Mouse (Mus musculus) neural tube, embryonic 11.5 days (tissue): ENCODE measurements around the gene Gm49369. TPM values are rescaled to one million over a fixed set of nuclear protein-coding genes. Genes with fewer than 3 reads are reported as not detected.

ENCODE experiments used
- ATAC-seq: fragments of 200-750 bp; cut with Nextera tagmentation; 2 replicates; pipeline ENCODE4 v1.8.0; 2017; ENCODE audit warnings: moderate number of reproducible peaks, mild to moderate bottlenecking, moderate TSS enrichment, moderate library complexity; ENCODE audit not compliant: insufficient read depth, low FRiP score, low TSS enrichment
- DNase-seq: peaks from one replicate; pipeline ENCODE4 v3.0.0-alpha.2; 2015; ENCODE audit warnings: low spot score
- H3K27ac ChIP-seq: fragments of 300-500 bp; sonication (generic); 2 replicates; pipeline ENCODE4 v1.5.1; 2014; ENCODE audit warnings: low read depth, mild to moderate bottlenecking, low read length
- H3K27me3 ChIP-seq: fragments of 300-500 bp; sonication (generic); 2 replicates; pipeline ENCODE4 v1.6.1; 2014; ENCODE audit warnings: mild to moderate bottlenecking, low read length, mixed read lengths; ENCODE audit not compliant: control insufficient read depth, insufficient read depth
- H3K36me3 ChIP-seq: fragments of 300-500 bp; sonication (generic); 2 replicates; pipeline ENCODE4 v1.6.1; 2014; ENCODE audit warnings: mild to moderate bottlenecking, low read length, moderate library complexity, mixed read lengths; ENCODE audit not compliant: control insufficient read depth, insufficient read depth
- H3K4me1 ChIP-seq: fragments of 300-500 bp; sonication (generic); 2 replicates; pipeline ENCODE4 v1.6.1; 2014; ENCODE audit warnings: low read length, mixed read lengths; ENCODE audit not compliant: control insufficient read depth, insufficient read depth
- H3K4me2 ChIP-seq: fragments of 300-500 bp; sonication (generic); 2 replicates; pipeline ENCODE4 v1.6.1; 2014; ENCODE audit warnings: low read depth, mild to moderate bottlenecking, moderate library complexity
- H3K4me3 ChIP-seq: fragments of 300-500 bp; sonication (generic); 2 replicates; pipeline ENCODE4 v1.5.1; 2014; ENCODE audit warnings: low read depth, low read length
- H3K9ac ChIP-seq: fragments of 300-500 bp; sonication (generic); 2 replicates; pipeline ENCODE4 v1.6.1; 2014; ENCODE audit warnings: mild to moderate bottlenecking, low read length
- H3K9me3 ChIP-seq: fragments of 300-500 bp; sonication (generic); 2 replicates; pipeline ENCODE4 v1.6.1; 2016; ENCODE audit warnings: low read length; ENCODE audit not compliant: control insufficient read depth
- WGBS: fragments of 180-500 bp; shearing (Covaris S2); extraction: QIAGEN DNeasy Blood & Tissue Kit; methylation state at CpG from one replicate; pipeline ENCODE4 v1.1.7; 2014; 5-methylcytosine and 5-hydroxymethylcytosine counted together
- polyA plus RNA-seq: library from polyadenylated mRNA; unstranded; fragments of >200 nt; fragmentation: Nextera tagmentation; extraction: Ambion mirVana; gene quantifications from 2 replicates; pipeline ENCODE4 v1.2.1, GENCODE M21; 2014

Gene Gm49369
- not detected in 2 replicates for polyA plus RNA-seq

GRCm38 (mm10) chr7:142382567-142382966, at the start of gene Gm49369:
TSS of gene Gm49369 (minus strand) at chr7:142382667.
- Histone ChIP-seq H3K4me2 (no peak within 1 kb of the TSS), H3K9me3 (no peaks in the 10 kb centered on the region), H3K4me3 (no peak within 1 kb of the TSS), H3K9ac (no peak within 1 kb of the TSS), H3K27me3 (no peaks in the 10 kb centered on the region), H3K27ac (no peak within 1 kb of the TSS), H3K4me1 (peaks cover 8% of the 10 kb centered on the region; the same call in 1 of the 2 replicates), H3K36me3 (peaks cover 8% of the 10 kb centered on the region)
- ATAC-seq (no peak), DNase-seq (no peak)
- WGBS: 92% methylated on average over 5 of the region's 5 CpGs

GRCm38 (mm10) chr7:142431106-142431505, 48.6 kb upstream of the Gm49369 start:
- Histone ChIP-seq H3K4me2 (no peak overlapping the region), H3K4me3 (no peak overlapping the region), H3K36me3 (no peaks in the 10 kb centered on the region), H3K27me3 (no peaks in the 10 kb centered on the region), H3K4me1 (no peaks in the 10 kb centered on the region), H3K27ac (no peak overlapping the region), H3K9me3 (no peaks in the 10 kb centered on the region), H3K9ac (no peak overlapping the region)
- 89% methylated on average over 14 of the region's 14 CpGs for WGBS
- ATAC-seq (no peak), DNase-seq (no peak)

DNA sequence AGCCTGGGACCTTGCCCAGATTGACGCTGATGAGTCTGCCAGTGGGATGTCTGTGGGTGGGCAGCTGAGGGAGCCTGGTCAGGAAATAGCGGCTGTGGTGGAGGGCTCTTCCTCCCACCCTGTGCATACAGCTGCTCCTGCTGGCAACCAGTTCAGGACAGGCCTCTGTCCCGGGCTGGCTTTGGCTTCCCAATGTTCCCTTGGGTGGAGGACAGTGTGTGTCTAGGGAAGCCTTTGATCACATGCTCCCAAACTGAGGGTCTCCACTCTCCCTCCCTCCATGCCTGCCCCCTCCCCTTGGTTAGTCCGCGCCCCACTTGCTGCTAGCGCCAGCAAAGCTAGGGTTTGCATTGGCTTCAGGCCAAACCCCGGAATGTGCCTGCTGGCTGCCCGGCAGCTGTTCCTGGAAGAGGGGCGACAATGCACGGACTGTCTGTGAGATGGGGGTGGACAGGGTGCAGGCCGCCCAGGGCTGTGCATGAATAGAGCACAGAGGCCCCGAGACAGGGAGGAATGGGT, 47.8 kb upstream of the Gm49369 start:
- Histone ChIP-seq H3K9ac (no peak overlapping the region), H3K27ac (no peak overlapping the region), H3K4me1 (no peaks in the 10 kb centered on the region), H3K36me3 (no peaks in the 10 kb centered on the region), H3K4me2 (no peak overlapping the region), H3K4me3 (no peak overlapping the region), H3K9me3 (no peaks in the 10 kb centered on the region), H3K27me3 (no peaks in the 10 kb centered on the region)
- peak; percentile 52 for DNase-seq
- 69% methylated on average over 12 of the region's 12 CpGs for WGBS
- no peak for ATAC-seq

GRCm38 (mm10) chr7:142428213-142428612, 45.7 kb upstream of the Gm49369 start:
- H3K36me3 ChIP-seq: no peaks in the 10 kb centered on the region
- H3K9ac ChIP-seq: no peak overlapping the region
- H3K9me3 ChIP-seq: no peaks in the 10 kb centered on the region
- 1% methylated on average over 7 of the region's 7 CpGs for WGBS
- H3K27me3 ChIP-seq: no peaks in the 10 kb centered on the region
- ATAC-seq (no peak), DNase-seq (peak; percentile 77)
- H3K4me3 ChIP-seq: no peak overlapping the region
- no peak overlapping the region for H3K4me2 ChIP-seq
- no peak overlapping the region for H3K27ac ChIP-seq
- H3K4me1 ChIP-seq: no peaks in the 10 kb centered on the region

DNA sequence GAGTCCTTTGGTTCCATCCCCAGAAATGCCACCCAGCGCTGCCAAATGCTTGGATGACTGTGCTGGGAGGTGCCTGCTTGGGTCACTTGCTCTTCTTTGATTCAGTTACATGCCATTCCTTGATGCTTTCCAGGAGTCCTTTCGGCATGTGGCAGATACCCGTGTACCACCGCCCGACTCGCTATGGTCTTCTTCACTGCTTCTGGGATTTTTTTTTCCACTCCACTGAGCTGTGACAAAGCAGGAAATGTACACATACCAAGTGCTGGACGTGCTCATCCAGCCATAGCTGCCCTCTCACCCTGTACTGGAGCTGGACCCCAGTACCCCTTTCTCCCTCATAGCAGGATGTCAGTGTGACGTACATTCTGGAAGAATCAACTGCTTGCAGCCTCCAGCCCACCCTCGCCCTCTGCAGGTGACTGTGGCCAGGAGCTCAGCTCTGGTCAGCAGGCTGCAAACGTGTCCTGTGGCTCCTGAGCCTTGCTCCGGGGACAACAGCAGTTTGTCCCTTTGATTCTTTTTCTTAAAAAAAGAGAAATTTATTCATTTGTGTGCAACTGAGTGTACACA, 43.3 kb upstream of the Gm49369 start:
- 58% methylated on average over 11 of the region's 11 CpGs for WGBS
- ATAC-seq: no peak
- H3K27me3 ChIP-seq: no peaks in the 10 kb centered on the region

GRCm38 (mm10) chr7:142421826-142422225, 39.4 kb upstream of the Gm49369 start:
- Histone ChIP-seq H3K9ac (no peak overlapping the region), H3K4me1 (no peaks in the 10 kb centered on the region), H3K27me3 (no peaks in the 10 kb centered on the region), H3K27ac (no peak overlapping the region), H3K36me3 (no peaks in the 10 kb centered on the region), H3K9me3 (no peaks in the 10 kb centered on the region), H3K4me2 (no peak overlapping the region), H3K4me3 (no peak overlapping the region)
- WGBS: 87% methylated on average over 2 of the region's 2 CpGs
- no peak for ATAC-seq
- DNase-seq: no peak

More for the DNA sequence above, 43.3 kb upstream of the Gm49369 start:
- Histone ChIP-seq H3K9me3 (no peaks in the 10 kb centered on the region), H3K27ac (no peak overlapping the region), H3K4me3 (no peak overlapping the region), H3K4me1 (no peaks in the 10 kb centered on the region), H3K9ac (no peak overlapping the region), H3K4me2 (no peak overlapping the region), H3K36me3 (no peaks in the 10 kb centered on the region)
- no peak for DNase-seq

DNA sequence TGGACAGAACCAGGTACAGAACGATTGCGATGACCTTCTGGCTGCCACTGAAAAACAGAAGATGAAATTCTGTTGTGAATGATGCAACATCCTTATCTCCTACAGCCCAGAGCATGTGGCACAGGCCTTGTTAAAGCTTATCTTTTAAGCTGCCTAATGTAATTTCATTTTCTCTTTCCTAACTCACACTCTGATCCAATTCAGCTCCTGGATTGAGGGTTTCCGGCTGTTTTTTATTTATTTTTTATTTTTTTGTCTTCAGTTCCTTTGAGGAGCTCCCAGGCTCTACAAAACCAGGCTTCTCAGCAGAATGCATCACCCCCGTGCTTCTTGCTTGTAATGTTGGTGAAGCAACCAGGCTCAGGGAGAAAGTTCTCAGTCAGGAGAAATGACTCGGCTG, 37.4 kb upstream of the Gm49369 start:
- Histone ChIP-seq H3K9me3 (no peaks in the 10 kb centered on the region), H3K27me3 (no peaks in the 10 kb centered on the region), H3K4me1 (no peaks in the 10 kb centered on the region), H3K4me3 (no peak overlapping the region), H3K4me2 (no peak overlapping the region), H3K9ac (no peak overlapping the region), H3K36me3 (no peaks in the 10 kb centered on the region), H3K27ac (no peak overlapping the region)
- WGBS: 83% methylated on average over 5 of the region's 5 CpGs
- DNase-seq: no peak
- ATAC-seq: no peak

- no peaks in the 10 kb centered on the region for H3K9me3 ChIP-seq
- WGBS: 90% methylated on average over 8 of the region's 8 CpGs
These were observed 36.2 kb upstream of the Gm49369 start for GRCm38 (mm10) chr7:142418679-142419078.

DNA sequence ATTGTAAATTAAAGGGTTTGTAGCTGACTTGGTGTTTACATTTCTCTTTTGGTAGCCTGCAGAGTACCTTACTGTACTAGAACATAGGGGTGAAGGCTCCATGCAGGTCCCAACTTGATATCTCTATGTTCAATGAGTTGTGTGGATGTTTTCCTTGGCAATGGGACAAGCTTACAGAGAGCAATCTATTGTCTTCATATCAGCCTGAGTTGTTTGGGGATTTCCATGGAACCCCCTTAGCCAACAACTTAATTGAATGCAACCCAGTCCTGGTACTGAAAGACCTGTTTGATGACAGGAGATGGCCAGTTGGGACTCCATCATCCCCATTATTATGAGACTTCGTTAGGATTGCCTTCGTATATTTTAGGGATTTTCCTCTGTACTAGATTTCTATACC, 35.6 kb upstream of the Gm49369 start:
- Histone ChIP-seq H3K27me3 (no peaks in the 10 kb centered on the region), H3K9ac (no peak overlapping the region), H3K4me1 (no peaks in the 10 kb centered on the region), H3K4me3 (no peak overlapping the region), H3K36me3 (no peaks in the 10 kb centered on the region), H3K27ac (no peak overlapping the region), H3K9me3 (no peaks in the 10 kb centered on the region), H3K4me2 (no peak overlapping the region)
- 92% methylated on average over 2 of the region's 2 CpGs for WGBS
- ATAC-seq (no peak), DNase-seq (no peak)

More at GRCm38 (mm10) chr7:142418679-142419078, 36.2 kb upstream of the Gm49369 start:
- H3K4me2 ChIP-seq: no peak overlapping the region
- H3K27ac ChIP-seq: no peak overlapping the region
- no peak for DNase-seq
- H3K4me3 ChIP-seq: no peak overlapping the region
- no peak overlapping the region for H3K9ac ChIP-seq
- no peaks in the 10 kb centered on the region for H3K36me3 ChIP-seq
- no peaks in the 10 kb centered on the region for H3K27me3 ChIP-seq
- no peaks in the 10 kb centered on the region for H3K4me1 ChIP-seq
- no peak for ATAC-seq
